Mouse (Mus musculus) ovary, adult 10 weeks (tissue): ENCODE results near the gene Snrpc. TPM values are rescaled to one million over a fixed set of nuclear protein-coding genes. Genes with fewer than 3 reads are reported as not detected.

Experiments used
- polyA plus RNA-seq: library from polyadenylated mRNA; stranded (reverse); fragments of 350-450 nt; fragmentation: Illumina TruSeq; extraction: RNeasy Lipid Tissue Mini Kit (QIAGEN cat#74804); gene quantifications from one replicate; pipeline ENCODE4 v1.2.3, GENCODE M21; 2014

Snrpc gene
- 68.4 TPM for polyA plus RNA-seq

DNA sequence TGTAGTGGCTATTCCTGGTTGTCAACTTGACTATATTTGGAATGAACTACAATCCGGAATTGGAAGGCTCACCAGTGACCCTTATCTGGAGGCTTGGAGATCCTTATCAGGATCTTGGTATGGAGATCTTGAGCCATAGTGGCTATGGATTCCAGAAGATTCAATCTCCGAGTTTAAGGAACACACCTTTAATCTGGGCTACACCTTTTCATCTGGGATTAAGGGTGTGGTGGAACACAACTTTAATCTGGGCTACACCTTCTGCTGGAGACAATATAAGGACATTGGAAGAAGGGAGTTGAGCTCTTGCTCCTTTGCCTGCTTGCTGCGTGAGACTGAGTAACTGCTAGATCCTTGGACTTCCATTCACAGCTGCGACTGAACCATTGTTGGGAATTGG, at the start of gene Snrpc:
Gene Snrpc, plus strand, starts transcription at position 301 of the 400 bp plus-strand sequence.

DNA sequence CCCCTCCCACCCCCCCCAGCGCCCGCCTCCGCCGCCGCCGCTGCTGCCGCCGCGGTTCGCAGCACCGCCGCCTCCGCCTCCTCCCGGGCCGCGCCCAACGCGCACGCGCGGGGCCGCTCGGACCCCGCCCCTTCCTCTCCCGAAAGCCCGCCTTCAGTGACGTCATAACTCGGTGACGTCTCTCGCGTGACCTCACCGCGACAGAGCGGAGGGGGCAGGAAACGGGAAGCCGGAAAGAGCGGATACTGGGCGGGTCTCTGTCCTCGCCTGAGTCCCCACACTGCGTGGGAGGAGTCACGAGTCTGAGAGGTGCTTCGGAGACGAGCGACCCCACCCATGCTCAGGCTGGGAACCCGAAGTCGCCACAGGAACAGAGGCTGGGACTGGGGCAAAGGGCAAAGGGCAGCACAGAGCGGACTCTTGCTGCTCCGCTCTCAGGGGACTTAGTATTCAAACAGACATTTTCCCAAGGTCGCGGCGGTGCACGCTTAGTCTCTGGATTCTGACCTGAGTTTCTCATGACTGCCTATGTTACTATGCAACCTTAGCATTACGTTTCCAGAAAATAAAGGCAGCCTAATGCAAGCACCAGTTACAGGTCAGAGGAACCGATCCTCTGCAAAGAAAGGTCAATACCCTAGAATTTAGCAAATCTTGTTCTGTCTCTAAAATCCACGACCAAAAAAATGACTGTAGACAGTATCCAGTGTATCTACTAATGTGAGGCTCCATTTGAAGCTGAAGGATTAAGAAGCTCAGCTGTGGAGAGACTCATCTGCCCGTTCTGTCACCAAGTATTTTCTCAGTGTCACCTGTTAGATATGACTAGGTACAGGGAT, 17.2 kb upstream of the Snrpc start, which contains the start of gene D17Wsu92e:
Gene D17Wsu92e, minus strand, starts transcription at position 81 of the 839 bp plus-strand sequence.

DNA sequence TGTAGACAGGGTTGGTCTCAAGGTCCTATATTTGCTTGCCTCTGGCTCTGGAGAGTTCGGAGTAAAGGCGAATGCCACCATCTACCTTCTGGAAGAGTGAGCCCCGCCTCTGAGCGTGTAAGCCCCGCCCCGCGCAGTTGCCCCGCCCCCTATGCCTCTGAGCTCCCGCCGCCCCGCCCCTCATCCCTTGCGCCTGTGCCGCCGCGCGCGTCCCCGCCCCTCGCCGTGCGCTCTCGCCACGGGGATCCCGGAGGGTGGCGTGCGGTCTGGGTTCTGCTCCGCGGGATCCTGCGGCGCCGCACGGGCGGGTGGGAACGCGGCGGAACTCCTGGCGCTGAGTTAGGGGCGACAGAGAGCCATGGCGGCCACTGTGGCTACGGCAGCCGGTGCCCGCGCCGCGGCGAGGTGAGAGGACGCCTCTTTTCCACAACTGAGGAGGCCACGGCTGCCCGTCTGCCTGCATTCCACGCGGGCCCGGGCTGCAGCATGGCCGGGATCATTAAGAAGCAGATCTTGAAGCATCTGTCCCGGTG, 18.4 kb downstream of the Snrpc start, which contains the start of gene Uhrf1bp1:
Gene Uhrf1bp1, plus strand, starts transcription at position 177 of the 533 bp plus-strand sequence.

Other genes with a start within 250 kb of the Snrpc start
- gene Nudt3, start 214.7 kb upstream of the Snrpc start, polyA plus RNA-seq = 24.2 TPM
- not detected for gene RPS10-NUDT3, start 202.9 kb upstream of the Snrpc start, polyA plus RNA-seq
- 50.7 TPM for gene Rps10, start 201.5 kb upstream of the Snrpc start, polyA plus RNA-seq
- gene Pacsin1, start 182.6 kb upstream of the Snrpc start, polyA plus RNA-seq = not detected
- gene Spdef, start 109.2 kb upstream of the Snrpc start, polyA plus RNA-seq = not detected
- 58.9 TPM for gene D17Wsu92e, start 17.5 kb upstream of the Snrpc start, polyA plus RNA-seq
- 5.0 TPM for gene Uhrf1bp1, start 18.3 kb downstream of the Snrpc start, polyA plus RNA-seq
- gene Anks1, start 71.2 kb downstream of the Snrpc start, polyA plus RNA-seq = 2.3 TPM
- 35.2 TPM for gene Taf11, start 71.7 kb downstream of the Snrpc start, polyA plus RNA-seq
- gene Tcp11, start 242.5 kb downstream of the Snrpc start, polyA plus RNA-seq = not detected